Mouse (Mus musculus): ENCODE data around the gene Tet3. TPM values are rescaled to one million over a fixed set of nuclear protein-coding genes. Genes with fewer than 3 reads are reported as not detected.

Gene Tet3
- polyA plus RNA-seq, 1 experiment = 65.6 TPM

DNA sequence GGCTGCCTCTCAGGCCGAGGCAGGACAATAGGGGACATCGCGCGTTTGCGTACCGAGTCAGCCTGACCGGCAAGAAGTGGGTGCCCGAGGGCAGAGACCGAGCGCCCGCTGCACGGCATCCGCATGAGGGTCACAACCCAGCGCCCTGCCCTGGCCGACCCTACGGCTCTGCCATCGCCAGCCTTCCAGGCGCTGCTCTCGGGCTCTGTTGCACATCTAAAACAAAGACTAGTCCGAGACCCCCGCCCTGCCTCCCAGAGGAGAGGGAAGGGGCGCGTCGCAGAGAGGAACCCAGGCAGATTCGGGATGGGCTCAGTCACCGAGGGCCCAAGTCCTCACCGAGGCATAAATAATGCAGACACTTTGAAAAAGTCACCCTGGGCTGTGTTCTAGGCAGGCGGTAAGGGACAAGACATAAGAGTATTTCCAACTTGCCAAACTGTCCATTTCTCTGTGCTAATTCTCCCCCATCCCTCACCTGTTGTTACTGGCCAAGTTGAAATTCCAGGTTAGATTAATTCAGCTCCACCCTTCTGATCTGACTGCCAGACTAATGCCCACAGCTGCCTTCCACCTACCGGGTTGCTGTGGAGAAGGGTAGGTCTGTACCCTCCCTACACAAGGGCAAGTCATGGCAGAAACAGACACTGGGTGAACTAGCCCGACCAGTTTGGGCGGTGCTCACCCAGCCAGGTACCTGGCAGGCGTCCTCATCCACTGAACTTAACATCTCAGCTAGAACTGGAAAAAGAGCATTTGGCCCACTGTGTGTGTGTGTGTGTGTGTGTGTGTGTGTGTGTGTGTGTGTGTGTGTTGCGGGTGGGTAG lies 1.7 kb downstream of the Tet3 start:
- WGBS = 15% methylated on average over 33 of the region's 33 CpGs
- no peak overlapping the region for H3K27ac ChIP-seq (ENCODE audit: insufficient read depth, low read depth, low read length)
- peak overlapping the region; percentile 77 for H3K4me3 ChIP-seq (ENCODE audit: insufficient read depth, low read depth, low read length)
- H3K4me1 ChIP-seq (ENCODE audit: control insufficient read depth, insufficient read depth, low read length) = peaks cover 36% of the 10 kb centered on the region
- no peak for TF ChIP-seq POLR2A (IDR thresholded peaks at IDR 0.05; ENCODE audit: insufficient read depth, low read depth, low read length)
- TF ChIP-seq CTCF (IDR thresholded peaks at IDR 0.05; ENCODE audit: insufficient read depth, low read depth, low read length) = no peak

- TF ChIP-seq CTCF (IDR thresholded peaks at IDR 0.05; ENCODE audit: insufficient read depth, low read depth, low read length) (no peak), POLR2A (IDR thresholded peaks at IDR 0.05; ENCODE audit: insufficient read depth, low read depth, low read length) (peak; percentile 26; the same call in 1 of the 2 replicates)
- WGBS = under 1% methylated on average over 91 of the region's 105 CpGs
- Histone ChIP-seq H3K27ac (ENCODE audit: insufficient read depth, low read depth, low read length) (no peak overlapping the region), H3K4me3 (ENCODE audit: insufficient read depth, low read depth, low read length) (peak overlapping the region; percentile 77), H3K4me1 (ENCODE audit: control insufficient read depth, insufficient read depth, low read length) (peaks cover 41% of the 10 kb centered on the region)
Measured at GRCm38 (mm10) chr6:83456131-83456983, 2.5 kb downstream of the Tet3 start.

- WGBS = 1% methylated on average over 40 of the region's 41 CpGs
- no peak overlapping the region for H3K27ac ChIP-seq (ENCODE audit: insufficient read depth, low read depth, low read length)
- TF ChIP-seq CTCF (IDR thresholded peaks at IDR 0.05; ENCODE audit: insufficient read depth, low read depth, low read length) = no peak
- no peak for TF ChIP-seq POLR2A (IDR thresholded peaks at IDR 0.05; ENCODE audit: insufficient read depth, low read depth, low read length)
- peak overlapping the region; percentile 77 for H3K4me3 ChIP-seq (ENCODE audit: insufficient read depth, low read depth, low read length)
- peaks cover 41% of the 10 kb centered on the region for H3K4me1 ChIP-seq (ENCODE audit: control insufficient read depth, insufficient read depth, low read length)
Measured at GRCm38 (mm10) chr6:83455328-83456130, 3.4 kb downstream of the Tet3 start.

GRCm38 (mm10) chr6:83453706-83454105 lies 5.2 kb downstream of the Tet3 start:
- H3K4me3 ChIP-seq (ENCODE audit: insufficient read depth, low read depth, low read length) = no peak overlapping the region
- peaks cover 41% of the 10 kb centered on the region for H3K4me1 ChIP-seq (ENCODE audit: control insufficient read depth, insufficient read depth, low read length)
- 63% methylated on average over 11 of the region's 11 CpGs for WGBS
- TF ChIP-seq CTCF (IDR thresholded peaks at IDR 0.05; ENCODE audit: insufficient read depth, low read depth, low read length) (no peak), POLR2A (IDR thresholded peaks at IDR 0.05; ENCODE audit: insufficient read depth, low read depth, low read length) (no peak)
- H3K27ac ChIP-seq (ENCODE audit: insufficient read depth, low read depth, low read length) = no peak overlapping the region

DNA sequence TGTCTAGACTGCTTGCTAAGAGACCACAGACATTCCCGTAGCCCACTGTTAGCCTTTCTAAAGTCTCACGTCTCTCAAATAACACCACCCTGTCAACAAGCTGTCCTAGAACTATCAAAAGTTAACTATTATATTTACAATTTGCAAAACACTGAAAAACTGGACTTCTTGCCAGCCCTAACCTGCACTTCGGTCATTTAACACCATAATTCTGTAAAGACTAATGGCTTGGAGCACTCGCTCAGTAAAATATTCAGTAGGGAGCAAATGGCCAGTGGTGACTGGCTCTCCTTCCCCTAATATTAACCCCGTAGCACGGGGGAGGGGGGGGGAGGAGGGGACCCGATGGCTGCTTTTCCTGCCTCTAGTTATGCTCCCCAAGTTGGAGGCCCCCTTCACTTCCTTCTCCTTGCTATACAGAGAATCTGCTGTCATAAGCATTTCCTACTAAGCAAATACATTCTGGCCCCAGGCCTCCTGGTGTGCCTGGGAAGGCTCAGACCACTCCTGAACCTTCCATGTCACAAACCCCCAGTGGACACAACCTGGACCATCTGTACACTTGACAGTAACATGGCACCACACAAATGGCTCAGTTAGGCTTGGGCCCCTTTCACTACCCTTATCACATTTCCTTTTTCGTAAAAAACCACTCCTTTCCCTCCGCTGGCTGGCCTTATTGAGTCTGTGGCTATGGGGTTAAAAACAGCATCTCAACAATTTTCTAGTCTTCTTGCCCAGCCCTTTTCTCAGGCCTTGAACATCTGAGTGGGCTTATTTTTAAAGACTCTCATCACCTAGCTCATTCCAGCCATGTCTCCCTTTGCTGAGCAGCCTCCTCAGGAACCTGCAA lies 8.2 kb downstream of the Tet3 start:
- Histone ChIP-seq H3K27ac (ENCODE audit: insufficient read depth, low read depth, low read length) (no peak overlapping the region), H3K4me1 (ENCODE audit: control insufficient read depth, insufficient read depth, low read length) (peaks cover 33% of the 10 kb centered on the region), H3K4me3 (ENCODE audit: insufficient read depth, low read depth, low read length) (no peak overlapping the region)
- 80% methylated on average over 9 of the region's 9 CpGs for WGBS
- TF ChIP-seq CTCF (IDR thresholded peaks at IDR 0.05; ENCODE audit: insufficient read depth, low read depth, low read length) (no peak), POLR2A (IDR thresholded peaks at IDR 0.05; ENCODE audit: insufficient read depth, low read depth, low read length) (no peak)

GRCm38 (mm10) chr6:83449440-83449839 lies 9.4 kb downstream of the Tet3 start:
- H3K4me3 ChIP-seq (ENCODE audit: insufficient read depth, low read depth, low read length) = no peak overlapping the region
- peaks cover 21% of the 10 kb centered on the region for H3K4me1 ChIP-seq (ENCODE audit: control insufficient read depth, insufficient read depth, low read length)
- WGBS = 67% methylated on average over 3 of the region's 3 CpGs
- no peak overlapping the region for H3K27ac ChIP-seq (ENCODE audit: insufficient read depth, low read depth, low read length)
- TF ChIP-seq POLR2A (IDR thresholded peaks at IDR 0.05; ENCODE audit: insufficient read depth, low read depth, low read length) (no peak), CTCF (IDR thresholded peaks at IDR 0.05; ENCODE audit: insufficient read depth, low read depth, low read length) (no peak)

- TF ChIP-seq POLR2A (IDR thresholded peaks at IDR 0.05; ENCODE audit: insufficient read depth, low read depth, low read length) (no peak), CTCF (IDR thresholded peaks at IDR 0.05; ENCODE audit: insufficient read depth, low read depth, low read length) (no peak)
- Histone ChIP-seq H3K4me3 (ENCODE audit: insufficient read depth, low read depth, low read length) (no peak overlapping the region), H3K27ac (ENCODE audit: insufficient read depth, low read depth, low read length) (no peak overlapping the region), H3K4me1 (ENCODE audit: control insufficient read depth, insufficient read depth, low read length) (peaks cover 18% of the 10 kb centered on the region)
- WGBS = 76% methylated on average over 4 of the region's 4 CpGs
Measured at GRCm38 (mm10) chr6:83448911-83449310, 10.0 kb downstream of the Tet3 start.

DNA sequence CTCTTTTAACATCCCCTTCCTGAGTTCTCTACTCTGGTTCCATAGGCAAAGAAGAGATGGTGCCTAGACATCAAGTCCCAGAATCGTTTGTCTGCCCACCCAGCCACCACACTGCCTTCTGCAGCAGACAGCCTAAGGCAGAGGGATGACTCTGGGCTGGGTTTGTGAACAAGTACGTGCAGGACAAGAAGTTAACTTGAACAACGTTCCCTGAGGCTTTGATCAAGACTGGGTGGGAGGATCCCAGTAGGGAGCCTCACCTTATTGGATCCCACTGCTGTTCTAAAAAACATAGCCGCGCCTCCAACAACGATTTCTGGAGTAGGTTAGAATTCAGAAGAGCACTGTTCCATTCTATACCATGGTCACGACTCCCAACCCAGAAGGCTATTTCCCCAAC lies 11.9 kb downstream of the Tet3 start:
- H3K27ac ChIP-seq (ENCODE audit: insufficient read depth, low read depth, low read length) = no peak overlapping the region
- peaks cover 18% of the 10 kb centered on the region for H3K4me1 ChIP-seq (ENCODE audit: control insufficient read depth, insufficient read depth, low read length)
- no peak overlapping the region for H3K4me3 ChIP-seq (ENCODE audit: insufficient read depth, low read depth, low read length)
- TF ChIP-seq CTCF (IDR thresholded peaks at IDR 0.05; ENCODE audit: insufficient read depth, low read depth, low read length) = no peak
- WGBS = 79% methylated on average over 7 of the region's 7 CpGs
